Mouse (Mus musculus) gastrocnemius, adult 18-20 months (tissue): ENCODE measurements at regions not wholly inside any gene's neighbourhood (a gene's known extent, or its start where the extent isn't known, plus 50 kb on each side); places are given as distances from the start of the nearest gene placed in this dataset.

Experiments
- DNase-seq: peaks from one replicate; pipeline ENCODE4 v3.0.0; 2021; ENCODE audit warnings: low spot score

DNA sequence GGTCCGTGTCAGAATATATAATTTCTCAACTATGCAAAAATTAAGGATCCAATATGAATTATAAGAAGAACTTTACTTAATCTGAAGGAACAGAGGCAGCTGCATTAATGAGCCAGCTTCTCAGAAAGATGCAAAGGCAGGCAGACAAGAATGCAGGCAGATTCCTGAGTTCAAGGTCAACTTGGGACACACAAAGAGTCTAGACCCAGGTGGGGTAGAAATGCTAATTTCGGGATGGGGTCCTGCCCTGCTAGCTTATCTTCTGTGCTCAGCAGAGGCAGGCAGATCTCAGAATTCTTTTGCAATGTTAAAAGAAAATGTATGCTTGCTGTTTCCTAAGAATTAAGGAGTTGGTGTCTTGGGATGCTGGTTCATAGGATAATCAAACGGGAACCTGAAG, 181.9 kb upstream of the Dlgap1 start:
- DNase-seq: no peak

DNA sequence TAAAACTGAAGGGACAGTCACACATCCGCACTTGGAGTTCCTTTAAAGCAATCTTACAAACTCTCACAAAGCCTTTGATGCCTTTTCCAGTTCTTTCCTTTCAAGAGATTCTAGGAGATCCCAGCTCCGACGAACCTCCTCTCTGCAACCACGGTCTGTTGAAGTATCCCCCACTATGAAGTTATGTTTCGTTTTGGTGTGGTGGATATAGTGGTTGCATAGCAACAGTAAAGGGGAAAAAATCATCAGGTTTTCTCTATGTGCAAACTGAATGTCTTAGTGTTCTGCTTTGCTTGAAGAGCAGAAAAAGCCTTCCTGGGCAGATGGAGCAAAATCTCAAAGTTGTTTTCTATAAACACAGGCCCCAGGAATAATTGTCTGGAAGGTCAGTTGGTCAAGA, 147.4 kb upstream of the Dlgap1 start:
- no peak for DNase-seq

DNA sequence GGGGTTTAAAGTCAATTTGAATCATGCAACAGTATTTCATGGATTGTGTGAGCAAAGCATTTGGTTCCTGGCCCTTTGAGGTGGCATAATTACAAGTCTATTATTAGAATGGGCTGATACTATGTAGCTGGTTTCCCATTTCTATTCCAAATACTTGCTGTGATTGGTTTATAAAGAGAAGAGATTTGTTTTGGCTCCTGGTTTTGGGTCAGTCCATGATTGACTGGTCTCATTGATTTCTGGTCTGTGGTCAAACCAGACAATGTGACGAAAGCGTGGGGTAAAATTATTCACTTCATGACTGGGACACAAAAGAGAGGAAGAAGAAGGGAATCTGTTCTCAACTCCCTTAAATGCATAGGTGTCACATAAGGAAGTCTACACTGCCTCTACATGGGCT, 147.0 kb upstream of the Dlgap1 start:
- no peak for DNase-seq

DNA sequence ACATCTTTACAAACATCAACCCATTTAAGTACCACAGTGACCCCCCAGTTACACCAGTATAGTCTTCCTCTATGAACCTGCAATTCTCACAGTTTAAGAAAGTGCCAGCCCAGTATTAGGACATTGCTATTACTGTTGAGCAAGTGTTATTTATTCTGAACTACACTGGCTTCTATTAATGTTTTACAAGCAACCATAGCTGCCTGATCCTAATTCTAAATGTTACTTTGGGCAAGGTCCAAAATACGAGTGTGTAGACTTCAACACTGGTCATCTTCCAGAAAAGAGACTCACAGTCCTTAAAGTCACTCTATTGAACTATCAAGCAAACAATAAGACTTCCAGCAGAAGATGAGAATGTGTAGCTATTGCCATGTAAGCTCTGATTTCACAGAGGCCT, 146.0 kb upstream of the Dlgap1 start:
- DNase-seq: no peak

DNA sequence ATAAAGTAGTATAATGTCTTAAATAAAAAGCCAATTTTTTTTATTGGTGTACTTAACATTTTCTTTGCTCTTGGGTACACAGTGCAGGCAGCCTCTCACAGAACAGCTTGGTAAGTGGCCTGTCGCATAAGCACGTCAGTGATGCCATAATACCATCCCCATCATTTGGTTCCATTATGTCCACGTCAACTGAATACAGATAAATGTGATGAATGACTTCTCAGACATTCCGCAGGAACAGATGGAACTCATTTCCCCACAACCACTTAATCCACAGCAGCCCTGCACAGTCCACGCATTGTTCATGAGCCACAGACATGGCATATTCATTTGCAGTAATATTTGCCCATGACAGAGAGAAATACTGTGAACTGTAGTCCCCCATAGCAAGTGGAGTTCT, 127.6 kb upstream of the Dlgap1 start:
- no peak for DNase-seq

DNA sequence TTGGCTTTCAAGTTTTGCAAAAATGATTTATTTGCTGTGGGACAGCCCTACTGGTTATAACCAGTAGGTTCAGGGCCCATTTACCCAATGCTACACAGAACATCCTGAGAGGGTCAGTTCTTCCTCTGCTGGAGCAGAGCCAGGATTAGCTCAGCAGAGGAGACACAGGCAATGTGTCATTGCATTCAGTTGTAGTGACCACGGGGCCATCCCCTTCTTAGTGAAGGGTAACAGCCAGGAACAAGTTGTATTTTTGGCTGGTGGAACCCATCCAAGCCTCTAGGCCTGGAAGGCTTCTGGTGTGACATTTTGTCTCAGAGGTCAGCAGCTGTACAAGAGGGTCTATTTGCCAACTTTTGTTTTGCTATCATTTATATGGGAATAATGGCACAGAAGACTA, 120.6 kb upstream of the Dlgap1 start:
- DNase-seq: peak; percentile 64

DNA sequence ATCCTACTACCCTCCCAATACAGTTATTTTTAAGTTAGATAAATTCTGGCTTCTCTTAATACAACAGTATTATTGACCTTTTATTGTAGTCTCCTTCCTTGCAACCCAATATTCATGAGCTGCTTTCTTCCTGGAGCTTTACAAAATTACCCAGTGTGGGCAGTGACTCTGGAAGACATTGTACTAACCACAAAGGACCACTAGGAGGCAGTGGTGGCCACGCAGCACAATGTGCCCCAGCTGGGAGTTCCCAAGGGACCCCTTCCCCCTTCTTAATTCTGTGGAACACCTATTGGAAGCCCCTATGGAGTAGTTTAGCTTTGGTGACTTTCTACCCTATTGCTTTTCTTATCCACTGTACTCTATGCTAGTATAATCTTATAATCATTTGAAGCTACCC, 118.8 kb upstream of the Dlgap1 start:
- no peak for DNase-seq

DNA sequence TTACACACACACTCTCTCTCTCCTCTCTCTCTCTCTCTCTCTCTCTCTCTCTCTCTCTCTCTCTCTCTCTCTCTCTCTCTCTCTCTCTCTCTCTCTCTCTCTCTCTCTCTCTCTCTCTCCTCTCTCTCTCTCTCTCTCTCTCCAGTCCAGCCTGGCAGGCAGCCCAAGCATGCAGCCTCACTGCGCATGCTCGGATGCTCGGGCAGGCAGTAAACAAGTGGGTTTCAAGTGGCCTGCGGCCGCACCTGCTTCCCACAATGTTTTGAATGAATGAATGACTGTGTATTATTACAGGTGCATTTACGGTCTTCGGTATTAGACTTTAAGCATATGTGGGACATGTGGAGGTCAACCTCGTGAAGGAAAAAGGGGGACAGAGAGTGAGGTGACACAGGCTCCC, 88.9 kb upstream of the Dlgap1 start:
- peak; percentile 9 for DNase-seq

DNA sequence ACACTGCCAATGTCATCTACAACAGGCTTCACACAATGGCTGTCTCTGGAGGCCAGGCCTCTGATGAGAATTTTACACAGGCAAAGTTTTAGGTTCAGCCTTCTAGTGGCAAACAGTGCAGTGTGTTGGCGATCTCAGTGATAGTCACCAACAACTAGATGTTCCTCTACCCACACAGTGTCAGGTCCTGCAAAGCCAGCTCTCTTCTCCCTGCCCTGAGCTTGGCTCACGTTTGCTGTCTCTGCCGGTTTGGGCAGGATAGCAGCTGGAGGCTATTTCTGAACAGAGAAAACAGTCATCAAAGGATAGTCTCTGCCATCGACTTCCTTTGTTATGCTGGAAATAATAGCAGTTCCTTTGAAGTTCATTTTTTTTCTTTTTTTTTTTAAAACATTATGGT, 74.9 kb upstream of the Dlgap1 start:
- no peak for DNase-seq
